Mouse (Mus musculus) spleen, adult 10 weeks (tissue): ENCODE data around the gene Carmil3. TPM values are rescaled to one million over a fixed set of nuclear protein-coding genes. Genes with fewer than 3 reads are reported as not detected.

Experiments used
- polyA plus RNA-seq: library from polyadenylated mRNA; stranded (reverse); fragments of 350-450 nt; fragmentation: Illumina TruSeq; extraction: RNeasy Lipid Tissue Mini Kit (QIAGEN cat#74804); gene quantifications from one replicate; pipeline ENCODE4 v1.2.3, GENCODE M21; 2015; ENCODE audit warnings: low replicate concordance; ENCODE audit not compliant: insufficient read depth

Gene Carmil3
- 0.87 TPM for polyA plus RNA-seq

DNA sequence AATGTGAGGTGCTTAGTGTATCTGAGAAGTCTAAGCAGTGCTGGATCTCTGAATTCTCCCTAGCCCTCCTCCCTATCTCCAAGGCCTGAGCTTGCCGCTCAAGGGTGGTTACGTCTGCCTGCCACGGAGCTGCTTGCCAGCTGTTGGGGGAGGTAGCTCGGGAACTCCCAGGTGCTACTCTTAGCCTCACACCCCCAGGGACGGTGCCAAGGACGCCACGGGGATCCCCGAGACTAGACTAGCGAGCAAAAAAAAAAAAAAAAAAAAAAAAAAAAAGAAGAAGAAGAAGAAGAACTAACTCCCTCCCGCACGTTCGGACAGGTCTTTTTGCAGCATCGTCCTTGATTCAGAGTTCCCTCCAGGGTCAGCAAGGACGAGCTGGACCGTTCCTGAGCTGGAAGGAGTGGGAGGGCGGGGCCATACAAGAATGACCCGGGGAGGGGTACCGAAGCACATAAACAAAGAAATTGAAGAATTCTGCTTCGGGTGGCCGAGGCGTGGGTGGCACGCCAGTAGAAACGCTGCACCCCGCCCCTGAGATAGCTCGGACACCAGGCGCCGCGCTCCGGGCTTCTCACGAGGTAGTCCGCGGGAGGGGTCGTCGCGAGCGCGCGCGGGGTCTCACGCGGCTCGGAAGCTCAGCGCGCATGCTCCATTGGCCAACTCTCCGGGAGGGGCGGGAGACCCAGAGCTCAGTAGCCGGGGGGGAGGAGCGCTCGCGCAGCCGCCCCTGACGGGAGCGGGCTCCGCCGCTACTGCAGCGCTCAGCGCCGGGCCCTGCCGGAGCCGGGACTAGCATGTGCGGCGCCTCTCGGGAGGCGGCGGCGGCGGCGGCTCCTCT is at the start of gene Carmil3:
TSS of gene Carmil3 (plus strand) at position 291 of the 841 bp plus-strand sequence.

DNA sequence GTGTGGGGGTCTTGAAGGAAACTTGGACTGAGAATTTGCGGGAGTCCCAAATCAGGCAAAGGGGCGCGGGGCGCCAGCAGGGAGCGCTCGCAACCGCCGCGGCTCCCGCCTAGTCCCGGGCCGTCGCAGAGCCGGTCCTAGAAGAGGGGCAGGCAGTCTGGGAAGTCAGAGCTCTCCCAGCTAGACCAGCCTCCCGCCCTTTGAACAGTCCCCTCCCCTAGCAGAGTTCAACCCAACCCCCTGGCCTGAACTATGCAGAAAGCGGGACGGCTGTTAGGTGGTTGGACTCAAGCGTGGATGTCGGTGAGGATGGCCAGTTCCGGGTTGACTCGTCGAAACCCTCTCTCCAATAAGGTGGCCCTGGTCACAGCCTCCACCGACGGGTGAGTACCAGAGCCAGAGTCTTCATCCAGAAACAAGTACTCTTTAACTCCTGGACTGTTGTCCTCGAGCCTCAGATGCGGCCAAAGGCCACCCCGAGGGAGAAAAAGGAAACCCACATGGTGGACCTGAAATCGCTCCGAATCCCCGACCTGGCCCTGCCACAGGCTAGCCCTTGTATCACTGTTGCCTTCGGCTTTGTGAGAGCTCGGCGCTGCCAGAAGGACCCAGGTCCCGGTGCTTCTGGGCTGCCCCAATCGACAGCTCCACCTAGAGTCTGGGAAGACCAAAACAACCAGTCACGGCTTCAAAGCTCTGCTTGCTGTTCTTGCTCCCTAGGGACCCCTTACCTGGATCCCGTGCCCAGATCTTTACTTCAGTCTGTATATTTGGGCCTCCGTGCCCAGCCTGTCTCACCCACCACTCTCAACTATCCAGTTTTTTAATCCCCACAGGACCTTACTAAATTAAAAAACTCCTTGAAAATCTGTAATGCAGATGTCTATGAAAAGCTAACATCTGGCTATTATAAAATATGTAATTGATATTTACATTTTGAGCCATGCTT is 11.5 kb upstream of the Carmil3 start, which contains the start of gene Dhrs4:
TSS of gene Dhrs4 (plus strand) at position 108 of the 949 bp plus-strand sequence.

DNA sequence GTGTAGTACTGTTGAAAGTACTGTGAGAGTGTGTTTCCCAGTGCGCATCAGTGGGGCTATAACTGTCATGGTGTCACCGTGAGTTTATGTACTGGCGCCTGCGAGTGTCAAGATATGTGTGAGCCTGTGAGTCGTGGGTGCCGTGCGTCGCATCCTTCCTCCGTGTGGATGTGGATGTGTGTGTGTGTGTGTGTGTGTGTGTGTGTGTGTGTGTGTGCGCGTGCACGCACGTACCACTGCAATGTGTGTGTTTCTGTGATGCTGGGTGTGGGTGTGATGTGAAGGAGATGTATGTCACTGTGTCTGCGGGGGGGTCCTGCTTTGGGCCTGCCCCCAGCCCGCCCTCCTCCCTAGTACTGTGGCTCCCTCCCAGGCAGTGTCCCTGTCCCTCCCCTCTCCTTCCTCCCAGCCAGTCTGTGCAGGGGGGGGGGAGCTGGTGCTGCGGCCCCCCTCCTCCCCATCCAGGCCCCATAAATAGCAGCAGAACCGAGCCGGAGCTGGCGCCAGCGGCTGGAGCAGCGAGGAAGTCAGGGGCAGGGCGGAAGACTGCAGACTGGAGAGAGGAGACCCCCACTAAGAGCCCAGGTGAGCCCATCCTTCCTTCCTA is 19.8 kb downstream of the Carmil3 start, which contains the start of gene Cpne6:
TSS of gene Cpne6 (plus strand) at position 321 of the 607 bp plus-strand sequence.

DNA sequence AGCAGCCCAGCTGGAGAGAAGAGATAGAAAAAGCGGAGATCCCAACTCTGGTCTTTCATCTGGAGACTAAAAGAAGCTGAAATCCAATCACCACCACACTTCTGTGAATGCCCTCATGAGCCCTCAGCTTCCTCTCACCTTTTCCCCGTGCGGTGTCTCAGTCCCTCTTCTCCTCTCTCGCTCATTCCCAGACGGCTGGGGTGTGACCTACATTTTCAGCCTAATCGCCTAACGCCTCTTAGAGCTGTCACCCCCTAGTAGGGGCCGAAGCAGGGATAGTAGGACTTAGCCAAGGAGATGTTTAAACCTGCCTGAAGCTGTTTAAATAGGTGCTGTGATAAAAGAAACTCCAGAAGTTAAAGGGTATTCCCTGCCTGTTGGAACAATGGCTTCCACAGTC is 34.3 kb downstream of the Carmil3 start, which contains the start of gene Nrl:
TSS of gene Nrl (minus strand) at position 197 of the 400 bp plus-strand sequence.

DNA sequence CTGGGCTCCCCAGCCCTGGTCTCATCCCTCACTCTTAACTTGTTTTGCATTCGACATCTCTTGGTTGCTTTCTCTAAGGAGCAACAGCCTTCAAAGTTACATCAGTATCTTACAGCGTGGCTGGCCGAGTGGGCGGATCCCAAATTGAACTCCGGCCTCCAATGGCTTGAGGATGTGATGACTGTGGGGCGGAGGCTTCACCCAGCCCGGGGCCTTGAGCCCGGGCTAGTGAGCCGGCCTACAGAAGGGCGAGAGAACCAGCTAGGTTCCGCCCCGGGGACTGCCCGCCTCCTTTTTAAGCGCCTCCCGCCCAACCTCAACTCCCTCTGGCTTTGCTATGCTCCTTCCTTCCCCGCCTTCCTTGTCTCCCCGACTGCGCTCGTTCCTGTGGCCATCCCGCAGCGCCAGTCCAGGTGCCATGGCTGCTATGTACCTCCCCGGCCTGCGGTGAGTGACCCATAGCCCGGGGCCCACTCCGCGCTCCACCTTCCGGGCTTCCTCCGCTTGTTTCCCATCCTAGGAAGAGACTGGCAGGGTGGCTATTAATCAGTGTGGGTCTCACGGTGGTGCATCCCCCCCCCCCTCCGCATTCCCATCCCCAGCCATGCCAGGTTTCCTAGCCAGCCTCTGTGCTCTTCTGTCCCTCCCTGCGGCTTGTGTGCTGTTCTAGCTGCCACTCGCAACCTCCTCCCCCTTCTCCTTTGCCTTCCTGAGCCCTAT is 49.8 kb downstream of the Carmil3 start, which contains the start of gene Pck2:
TSS of gene Pck2 (plus strand) at position 200 of the 720 bp plus-strand sequence.

Other genes starting within 250 kb of the Carmil3 start
- 26.8 TPM for gene Dhrs4, start 11.9 kb upstream of the Carmil3 start, polyA plus RNA-seq
- not detected for gene Cpne6, start 19.8 kb downstream of the Carmil3 start, polyA plus RNA-seq
- not detected for gene Nrl, start 34.3 kb downstream of the Carmil3 start, polyA plus RNA-seq
- gene Pck2, start 49.6 kb downstream of the Carmil3 start, polyA plus RNA-seq, result 23.0 TPM
- gene Dcaf11, start 69.4 kb downstream of the Carmil3 start, polyA plus RNA-seq, result 64.7 TPM
- not detected for gene A730061H03Rik, start 69.8 kb downstream of the Carmil3 start, polyA plus RNA-seq
- not detected for gene Fitm1, start 85.0 kb downstream of the Carmil3 start, polyA plus RNA-seq
- gene Psme1, start 87.5 kb downstream of the Carmil3 start, polyA plus RNA-seq, result 474 TPM
- gene Emc9, start 94.7 kb downstream of the Carmil3 start, polyA plus RNA-seq, result 11.9 TPM
- 451 TPM for gene Psme2, start 100.5 kb downstream of the Carmil3 start, polyA plus RNA-seq
- gene Rnf31, start 101.1 kb downstream of the Carmil3 start, polyA plus RNA-seq, result 67.4 TPM
- gene Irf9, start 112.9 kb downstream of the Carmil3 start, polyA plus RNA-seq, result 106 TPM
- 2.6 TPM for gene Rec8, start 127.4 kb downstream of the Carmil3 start, polyA plus RNA-seq
- gene Ipo4, start 145.3 kb downstream of the Carmil3 start, polyA plus RNA-seq, result 21.3 TPM
- 1.5 TPM for gene Gm49378, start 147.2 kb downstream of the Carmil3 start, polyA plus RNA-seq
- 57.7 TPM for gene Tm9sf1, start 153.2 kb downstream of the Carmil3 start, polyA plus RNA-seq
- gene Tssk4, start 159.5 kb downstream of the Carmil3 start, polyA plus RNA-seq, result 1.7 TPM
- 71.8 TPM for gene Mdp1, start 169.9 kb downstream of the Carmil3 start, polyA plus RNA-seq
- gene Gmpr2, start 181.3 kb downstream of the Carmil3 start, polyA plus RNA-seq, result 54.9 TPM
- gene Nedd8, start 181.5 kb downstream of the Carmil3 start, polyA plus RNA-seq, result 226 TPM
- 54.5 TPM for gene Tinf2, start 191.2 kb downstream of the Carmil3 start, polyA plus RNA-seq
- gene Tgm1, start 223.3 kb downstream of the Carmil3 start, polyA plus RNA-seq, result 15.3 TPM
- gene Rabggta, start 231.6 kb downstream of the Carmil3 start, polyA plus RNA-seq, result 19.2 TPM